16 mouse cellular contexts compared by ENCODE assay signal in the genomic region with DNA sequence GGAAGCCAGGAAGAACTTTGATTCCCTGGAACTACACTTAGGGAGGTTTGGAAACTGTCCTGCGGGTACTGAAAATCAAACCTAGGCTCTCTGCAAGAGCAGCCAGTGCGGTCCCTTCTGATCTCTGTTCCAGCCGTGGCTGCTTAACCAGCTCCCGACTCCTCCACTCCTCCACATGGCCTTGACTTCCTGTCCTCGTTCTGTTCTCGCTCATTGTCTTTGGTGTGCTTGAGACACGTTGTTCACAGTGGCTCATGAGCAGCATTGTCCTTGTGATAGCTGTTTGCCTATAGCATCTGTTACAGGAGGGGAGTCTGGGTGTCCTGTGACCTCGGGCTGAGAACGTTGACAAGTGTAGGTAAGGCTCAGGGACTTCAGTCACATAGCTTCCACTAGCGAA. TPM values are rescaled to one million over a fixed set of nuclear protein-coding genes. Genes with fewer than 3 reads are reported as not detected.
A peak's percentile ranks its signal among the peaks of the same experiment; 100 is the strongest.
DNase-seq lines count a peak whose midpoint lies in the region; ATAC-seq and TF ChIP-seq lines count a peak whose summit lies in the region.
"Had no signal": no experiment of that assay in that cellular context is flagged by ENCODE, and none has a peak within 500 bp of the region (broad histone marks: within the 10 kb centered on the region; RNA-seq: fewer than 3 reads in every experiment).

No protein-coding gene starts in this region.

- H3K36me3 ChIP-seq in kidney, postnatal 0 days (ENCODE audit: insufficient read depth, low read length): peaks cover 68% of the 10 kb centered on the region

- no peak overlapping the region for H3K4me3 ChIP-seq in kidney, postnatal 0 days (replicated peaks; ENCODE audit: low read depth, low read length)
- H3K4me3 ChIP-seq: embryonic facial prominence, embryonic 10.5 days; forebrain, embryonic 13.5 days; heart, embryonic 13.5 days; hindbrain, embryonic 15.5 days had no signal

- TF ChIP-seq CTCF in kidney, postnatal 0 days (IDR thresholded peaks at IDR 0.05; ENCODE audit: low read depth): no peak

- no peaks in the 10 kb centered on the region for H3K27me3 ChIP-seq in kidney, postnatal 0 days (ENCODE audit: insufficient read depth, low read length)
- H3K27me3 ChIP-seq: forebrain, embryonic 13.5 days; heart, embryonic 13.5 days; hindbrain, embryonic 15.5 days had no signal

- peak; percentile 29; the same call in 1 of the 2 replicates for ATAC-seq in kidney, postnatal 0 days (replicated peaks; ENCODE audit: low FRiP score, low read depth)
- ATAC-seq: forebrain, embryonic 13.5 days had no signal

- H3K9me3 ChIP-seq in kidney, postnatal 0 days (replicated peaks; ENCODE audit: low read length): no peaks in the 10 kb centered on the region
- H3K9me3 ChIP-seq: embryonic facial prominence, embryonic 10.5 days; forebrain, embryonic 13.5 days; heart, embryonic 13.5 days; hindbrain, embryonic 15.5 days had no signal

- H3K9ac ChIP-seq in kidney, postnatal 0 days (ENCODE audit: low read depth, low read length): no peak overlapping the region
- H3K9ac ChIP-seq: forebrain, embryonic 13.5 days; heart, embryonic 13.5 days; hindbrain, embryonic 15.5 days had no signal

- H3K4me1 ChIP-seq in kidney, postnatal 0 days (replicated peaks; ENCODE audit: insufficient read depth, low read length): no peaks in the 10 kb centered on the region
- H3K4me1 ChIP-seq: embryonic facial prominence, embryonic 10.5 days; forebrain, embryonic 13.5 days; heart, embryonic 13.5 days; hindbrain, embryonic 15.5 days had no signal

- peak; percentile 53 for DNase-seq in kidney, postnatal 0 days (ENCODE audit: low spot score)
- no peak for DNase-seq in kidney, adult 8-10 months
- peak; percentile 47 for DNase-seq in adrenal gland, postnatal 10 days
- DNase-seq in adrenal gland, postnatal 25 days: peak; percentile 29
- peak; percentile 82 for DNase-seq in testis, postnatal 14 days (ENCODE audit: low spot score)
- no peak for DNase-seq in thymus, postnatal 10 days (ENCODE audit: low spot score in 2 of 2)
- DNase-seq in urinary bladder, postnatal 25 days (ENCODE audit: low spot score): no peak
- DNase-seq: cerebellum, adult 2 months; cerebellum, postnatal 10 days; gastrocnemius, postnatal 36 days; heart, adult 11 months; heart, postnatal 36 days had no signal

- 39% methylated on average over 10 of the region's 10 CpGs for WGBS in kidney, postnatal 0 days

- no peak overlapping the region for H3K27ac ChIP-seq in kidney, postnatal 0 days
- H3K27ac ChIP-seq: embryonic facial prominence, embryonic 10.5 days; forebrain, embryonic 13.5 days; heart, embryonic 13.5 days; hindbrain, embryonic 15.5 days had no signal

- no peak overlapping the region for H3K4me2 ChIP-seq in kidney, postnatal 0 days (ENCODE audit: low read length)
- H3K4me2 ChIP-seq: forebrain, embryonic 13.5 days; heart, embryonic 13.5 days; hindbrain, embryonic 15.5 days had no signal

RNA-seq across cellular contexts. Expression of a gene that starts 9.8 kb away (rescaled TPM):
- 98.8 and 99.2 TPM in 2 replicates for polyA plus RNA-seq in kidney, postnatal 0 days (2015; fragmentation: Nextera tagmentation; extraction: Ambion mirVana)
- 10 to 100 TPM; 26.6 to 33.3 TPM for total RNA-seq in adrenal gland, postnatal 10 days (2021)
- total RNA-seq in adrenal gland, postnatal 25 days (2021): 23.8 and 28.0 TPM in 2 replicates

RNA-seq across cellular contexts. Expression of a gene that starts 12.8 kb away (rescaled TPM):
- polyA plus RNA-seq in kidney, postnatal 0 days (2015; fragmentation: Nextera tagmentation; extraction: Ambion mirVana): 89.6 and 96.6 TPM in 2 replicates
- 100 to 1,000 TPM; 145 to 155 TPM for total RNA-seq in adrenal gland, postnatal 10 days (2021)
- total RNA-seq in adrenal gland, postnatal 25 days (2021): 226 and 231 TPM in 2 replicates

RNA-seq across cellular contexts. Expression of a gene that starts 20.1 kb away (rescaled TPM):
- polyA plus RNA-seq in kidney, postnatal 0 days (2015; fragmentation: Nextera tagmentation; extraction: Ambion mirVana): 7.6 and 8.3 TPM in 2 replicates
- 1 to 10 TPM; 1.2 to 1.6 TPM for total RNA-seq in adrenal gland, postnatal 10 days (2021)
- total RNA-seq in adrenal gland, postnatal 25 days (2021): 2.0 and 2.1 TPM in 2 replicates

RNA-seq across cellular contexts. Expression of a gene that starts 34.6 kb away (rescaled TPM):
- 10.7 and 11.2 TPM in 2 replicates for polyA plus RNA-seq in kidney, postnatal 0 days (2015; fragmentation: Nextera tagmentation; extraction: Ambion mirVana)
- total RNA-seq in adrenal gland, postnatal 10 days (2021): 1 to 10 TPM; 9.4 to 9.5 TPM
- total RNA-seq in adrenal gland, postnatal 25 days (2021): 16.8 and 19.5 TPM in 2 replicates

RNA-seq across cellular contexts. Expression of a gene that starts 47.4 kb away (rescaled TPM):
- 7.5 and 9.3 TPM in 2 replicates for polyA plus RNA-seq in kidney, postnatal 0 days (2015; fragmentation: Nextera tagmentation; extraction: Ambion mirVana)
- 1 to 10 TPM; 5.5 to 5.6 TPM for total RNA-seq in adrenal gland, postnatal 10 days (2021)
- 7.5 and 7.9 TPM in 2 replicates for total RNA-seq in adrenal gland, postnatal 25 days (2021)

Comparison
In these comparisons a context has a peak if more than half of its experiments do, and no peak if none do; other contexts are left out.
1. DNase-seq: peak in kidney, postnatal 0 days (single experiment), adrenal gland, postnatal 10 days (single experiment), adrenal gland, postnatal 25 days (single experiment) and testis, postnatal 14 days (single experiment); none in kidney, adult 8-10 months (0 of 2), thymus, postnatal 10 days (0 of 2) and urinary bladder, postnatal 25 days (single experiment).